Mouse (Mus musculus): Measurements from ENCODE around the gene Jade1.

The Jade1 gene

GRCm38 (mm10) chr3:41554480-41555475 lies 753 bp upstream of the Jade1 start:
- Histone ChIP-seq H3K36me3 (ENCODE audit: insufficient read depth, low read length) (peaks cover 31% of the 10 kb centered on the region), H3K4me3 (replicated peaks; ENCODE audit: low read length) (peak overlapping the region; percentile 97), H3K4me1 (replicated peaks; ENCODE audit: low read depth, low read length) (peaks cover 46% of the 10 kb centered on the region), H3K9me3 (ENCODE audit: low read length) (no peaks in the 10 kb centered on the region), H3K27me3 (ENCODE audit: insufficient read depth, low read length) (no peaks in the 10 kb centered on the region)
- TF ChIP-seq CTCF (conservative IDR thresholded peaks at IDR 0.05; ENCODE audit: low read length) (no peak), POU5F1 (IDR thresholded peaks at IDR 0.05; ENCODE audit: borderline replicate concordance, low read length) (no peak), NANOG (IDR thresholded peaks at IDR 0.05; ENCODE audit: borderline replicate concordance, low read length) (no peak)

GRCm38 (mm10) chr3:41556451-41557266 lies 1.1 kb downstream of the Jade1 start:
- Histone ChIP-seq H3K4me1 (replicated peaks; ENCODE audit: low read depth, low read length) (peaks cover 56% of the 10 kb centered on the region), H3K36me3 (ENCODE audit: insufficient read depth, low read length) (peaks cover 50% of the 10 kb centered on the region), H3K9me3 (ENCODE audit: low read length) (no peaks in the 10 kb centered on the region), H3K27me3 (ENCODE audit: insufficient read depth, low read length) (no peaks in the 10 kb centered on the region), H3K4me3 (replicated peaks; ENCODE audit: low read length) (peak overlapping the region; percentile 97)
- TF ChIP-seq CTCF (conservative IDR thresholded peaks at IDR 0.05; ENCODE audit: low read length) (no peak), POU5F1 (IDR thresholded peaks at IDR 0.05; ENCODE audit: borderline replicate concordance, low read length) (no peak), NANOG (IDR thresholded peaks at IDR 0.05; ENCODE audit: borderline replicate concordance, low read length) (no peak)

DNA sequence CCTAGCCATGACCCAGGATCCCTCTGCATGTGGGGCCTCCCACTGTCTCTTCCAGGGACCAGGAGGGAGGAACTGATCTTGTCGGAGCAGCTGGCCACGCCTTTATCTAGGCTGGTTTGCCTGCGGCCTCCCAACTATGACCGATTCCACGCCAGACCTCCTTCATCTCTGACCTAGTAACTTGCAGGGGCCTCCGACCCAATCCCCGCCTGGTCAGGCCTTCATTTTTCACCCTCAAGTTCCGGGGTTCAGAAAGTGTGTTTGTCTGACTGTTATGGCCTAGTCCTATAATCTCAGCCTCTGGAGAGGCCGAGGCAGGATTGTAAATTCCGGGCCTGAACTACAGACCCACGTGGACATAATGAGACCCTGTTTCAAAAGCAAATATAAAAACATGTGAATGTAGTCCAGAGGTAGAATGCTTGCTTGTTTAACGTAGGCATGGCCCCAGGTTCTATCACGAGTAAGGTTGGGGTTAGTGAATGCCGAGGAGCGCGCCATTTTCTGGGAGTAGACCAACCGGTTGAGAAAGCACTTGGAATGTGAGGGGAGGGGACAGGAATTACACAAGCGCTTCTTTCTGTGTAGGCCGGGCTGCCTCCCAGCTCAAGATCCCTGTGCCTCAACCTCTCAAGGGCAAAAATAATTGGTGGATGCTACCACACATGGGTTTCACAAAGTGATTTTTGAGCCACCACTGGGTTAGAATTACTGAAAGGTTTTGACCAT lies 1.9 kb downstream of the Jade1 start:
- peaks cover 57% of the 10 kb centered on the region for H3K36me3 ChIP-seq (ENCODE audit: insufficient read depth, low read length)
- H3K9me3 ChIP-seq (ENCODE audit: low read length) = no peaks in the 10 kb centered on the region
- H3K4me1 ChIP-seq (replicated peaks; ENCODE audit: low read depth, low read length) = peaks cover 62% of the 10 kb centered on the region
- no peaks in the 10 kb centered on the region for H3K27me3 ChIP-seq (ENCODE audit: insufficient read depth, low read length)
- H3K4me3 ChIP-seq (replicated peaks; ENCODE audit: low read length) = peak overlapping the region; percentile 94
- TF ChIP-seq NANOG (IDR thresholded peaks at IDR 0.05; ENCODE audit: borderline replicate concordance, low read length) (no peak), POU5F1 (IDR thresholded peaks at IDR 0.05; ENCODE audit: borderline replicate concordance, low read length) (no peak), CTCF (conservative IDR thresholded peaks at IDR 0.05; ENCODE audit: low read length) (no peak)

GRCm38 (mm10) chr3:41560489-41560888 lies 5.0 kb downstream of the Jade1 start:
- Histone ChIP-seq H3K27me3 (ENCODE audit: insufficient read depth, low read length) (no peaks in the 10 kb centered on the region), H3K4me3 (replicated peaks; ENCODE audit: low read length) (peak overlapping the region; percentile 94), H3K36me3 (ENCODE audit: insufficient read depth, low read length) (peaks cover 62% of the 10 kb centered on the region), H3K4me1 (replicated peaks; ENCODE audit: low read depth, low read length) (peaks cover 49% of the 10 kb centered on the region), H3K9me3 (ENCODE audit: low read length) (no peaks in the 10 kb centered on the region)
- TF ChIP-seq POU5F1 (IDR thresholded peaks at IDR 0.05; ENCODE audit: borderline replicate concordance, low read length) (no peak), NANOG (IDR thresholded peaks at IDR 0.05; ENCODE audit: borderline replicate concordance, low read length) (no peak), CTCF (conservative IDR thresholded peaks at IDR 0.05; ENCODE audit: low read length) (no peak)

GRCm38 (mm10) chr3:41561787-41562186 lies 6.3 kb downstream of the Jade1 start:
- peaks cover 56% of the 10 kb centered on the region for H3K4me1 ChIP-seq (replicated peaks; ENCODE audit: low read depth, low read length)
- TF ChIP-seq CTCF (conservative IDR thresholded peaks at IDR 0.05; ENCODE audit: low read length) (no peak), POU5F1 (IDR thresholded peaks at IDR 0.05; ENCODE audit: borderline replicate concordance, low read length) (no peak), NANOG (IDR thresholded peaks at IDR 0.05; ENCODE audit: borderline replicate concordance, low read length) (no peak)

DNA sequence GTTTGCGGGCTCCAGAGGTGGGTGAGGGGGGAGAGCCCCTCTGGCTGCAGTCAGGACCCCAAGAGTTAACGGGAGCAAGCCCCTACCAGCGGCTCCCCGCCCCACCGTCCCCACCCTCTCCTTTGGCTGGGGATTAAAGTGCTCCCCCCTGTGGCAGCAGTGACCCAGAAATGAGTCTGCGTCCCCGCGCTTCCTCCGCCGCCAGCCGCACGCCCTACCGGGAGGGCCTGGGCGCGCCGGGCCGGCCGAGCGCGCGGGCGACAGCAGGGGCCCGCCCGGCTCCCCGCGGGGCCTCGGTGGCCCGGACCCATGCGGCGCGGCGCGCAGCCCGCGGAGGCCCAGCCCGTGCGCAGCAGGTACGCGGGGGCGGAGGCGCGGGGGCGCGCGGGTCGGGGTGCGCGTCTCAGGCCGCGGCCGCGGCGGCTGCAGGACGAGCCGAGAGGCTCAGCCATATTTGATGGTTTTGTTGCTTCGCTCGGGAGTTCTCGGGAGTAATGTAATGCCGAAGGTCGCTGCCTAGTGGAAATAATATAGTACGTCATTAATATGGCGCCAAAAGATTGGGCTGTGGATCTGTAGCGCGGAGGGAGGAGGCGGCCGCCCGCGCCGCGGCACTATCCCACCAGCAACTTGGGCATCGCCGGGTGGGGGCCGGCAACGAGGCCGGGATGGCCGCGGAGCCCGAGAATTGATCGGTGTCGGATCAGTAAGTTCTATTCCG lies 7.8 kb downstream of the Jade1 start:
- H3K9me3 ChIP-seq (ENCODE audit: low read length) = no peaks in the 10 kb centered on the region
- peaks cover 70% of the 10 kb centered on the region for H3K4me1 ChIP-seq (replicated peaks; ENCODE audit: low read depth, low read length)
- peaks cover 68% of the 10 kb centered on the region for H3K36me3 ChIP-seq (ENCODE audit: insufficient read depth, low read length)
- TF ChIP-seq NANOG (IDR thresholded peaks at IDR 0.05; ENCODE audit: borderline replicate concordance, low read length) = no peak
- no peak for TF ChIP-seq POU5F1 (IDR thresholded peaks at IDR 0.05; ENCODE audit: borderline replicate concordance, low read length)
- TF ChIP-seq CTCF (conservative IDR thresholded peaks at IDR 0.05; ENCODE audit: low read length) = no peak
- peak overlapping the region; percentile 86 for H3K4me3 ChIP-seq (replicated peaks; ENCODE audit: low read length)
- no peaks in the 10 kb centered on the region for H3K27me3 ChIP-seq (ENCODE audit: insufficient read depth, low read length)

More at GRCm38 (mm10) chr3:41561787-41562186, 6.3 kb downstream of the Jade1 start:
- Histone ChIP-seq H3K4me3 (replicated peaks; ENCODE audit: low read length) (peak overlapping the region; percentile 86), H3K27me3 (ENCODE audit: insufficient read depth, low read length) (no peaks in the 10 kb centered on the region), H3K36me3 (ENCODE audit: insufficient read depth, low read length) (peaks cover 68% of the 10 kb centered on the region), H3K9me3 (ENCODE audit: low read length) (no peaks in the 10 kb centered on the region)

- no peaks in the 10 kb centered on the region for H3K27me3 ChIP-seq (ENCODE audit: insufficient read depth, low read length)
- TF ChIP-seq CTCF (conservative IDR thresholded peaks at IDR 0.05; ENCODE audit: low read length) (no peak), POU5F1 (IDR thresholded peaks at IDR 0.05; ENCODE audit: borderline replicate concordance, low read length) (no peak), NANOG (IDR thresholded peaks at IDR 0.05; ENCODE audit: borderline replicate concordance, low read length) (no peak)
- no peaks in the 10 kb centered on the region for H3K9me3 ChIP-seq (ENCODE audit: low read length)
- H3K36me3 ChIP-seq (ENCODE audit: insufficient read depth, low read length) = peaks cover 68% of the 10 kb centered on the region
- H3K4me3 ChIP-seq (replicated peaks; ENCODE audit: low read length) = peak overlapping the region; percentile 86
- H3K4me1 ChIP-seq (replicated peaks; ENCODE audit: low read depth, low read length) = peaks cover 70% of the 10 kb centered on the region
These were observed 8.5 kb downstream of the Jade1 start for GRCm38 (mm10) chr3:41563997-41564396.

Data from E14TG2a.4 (cell line).